Mouse (Mus musculus) lung, adult 18-20 months (tissue): Measurements from ENCODE around the gene Coa4.
A peak's percentile ranks its signal among the peaks of the same experiment; 100 is the strongest.

Experiments
- DNase-seq, 2 experiments: peaks; one replicate each; pipeline ENCODE4 v3.0.0; 2022; ENCODE audit warnings: mixed read lengths in 2 of 2

Coa4 gene

DNA sequence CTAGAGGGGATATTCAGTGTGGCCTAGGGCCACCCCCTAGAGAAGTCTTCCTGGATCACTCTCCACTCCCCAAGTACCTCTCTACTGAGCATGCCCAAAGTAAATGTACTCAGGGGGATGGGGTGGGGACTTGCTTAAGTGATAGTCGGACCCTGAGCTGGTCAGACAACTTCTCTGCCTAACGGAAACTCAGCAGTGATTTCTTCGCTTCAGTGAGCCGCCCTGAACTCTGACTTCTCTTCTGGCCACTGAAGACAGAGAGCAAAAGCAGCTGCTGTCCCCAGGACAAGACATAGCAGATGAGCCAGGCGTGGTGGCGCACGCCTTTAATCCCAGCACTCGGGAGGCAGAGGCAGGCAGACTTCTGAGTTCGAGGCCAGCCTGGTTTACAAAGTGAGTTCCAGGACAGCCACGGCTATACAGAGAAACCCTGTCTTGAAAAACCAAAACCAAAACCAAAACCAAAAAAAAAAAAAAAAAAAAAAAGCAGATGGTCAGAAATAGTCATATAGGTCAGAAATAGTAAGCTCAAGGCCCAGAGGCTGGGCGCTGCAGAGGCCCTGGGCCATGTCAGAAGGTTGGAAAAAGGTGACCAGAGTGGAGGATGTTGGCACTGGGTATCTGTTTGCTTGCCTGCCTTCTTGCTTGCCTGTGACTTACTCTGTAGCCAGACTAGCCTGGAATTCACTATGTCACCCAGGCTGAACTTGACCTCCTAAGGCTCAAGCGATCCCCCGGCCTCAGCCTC, 32.0 kb upstream of the Coa4 start:
- DNase-seq = no peak

DNA sequence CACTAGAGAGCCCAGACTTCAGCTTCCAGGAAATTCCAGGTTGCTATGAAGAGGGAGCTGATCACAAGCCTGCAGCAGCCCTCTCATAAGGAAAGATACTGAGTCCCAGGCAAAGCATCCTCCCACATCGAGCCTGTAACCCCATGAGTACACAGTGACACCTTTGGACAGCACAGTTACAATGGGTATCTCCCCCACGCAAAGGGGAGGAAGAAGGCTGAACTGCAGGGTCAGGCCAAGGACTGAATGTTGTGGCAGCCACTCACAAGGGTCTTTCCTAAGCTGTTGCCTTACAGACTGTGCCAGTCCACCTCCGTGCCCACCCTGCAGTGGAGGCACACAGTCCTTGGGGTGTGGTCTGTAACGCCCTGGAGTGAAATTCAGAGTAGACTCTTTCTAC, 30.4 kb upstream of the Coa4 start:
- no peak for DNase-seq

DNA sequence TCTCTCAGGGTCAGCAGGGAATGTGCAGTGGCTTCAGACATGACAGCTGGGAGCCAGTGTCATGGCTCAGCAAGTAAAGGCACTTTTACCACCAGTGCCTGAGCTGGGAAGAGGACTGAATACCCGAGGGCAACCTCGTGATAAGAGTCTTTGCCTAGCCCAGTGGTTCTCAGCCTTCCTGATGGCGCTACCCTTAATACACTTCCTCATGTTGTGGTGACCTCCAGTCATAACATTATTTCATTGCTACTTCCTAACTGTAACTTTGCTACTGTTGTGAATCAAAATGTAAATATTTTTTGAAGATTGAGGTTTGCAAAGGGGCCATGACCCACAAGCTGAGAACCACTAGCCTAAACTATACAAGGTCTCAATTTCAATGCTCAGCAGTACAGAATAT, 28.2 kb upstream of the Coa4 start:
- DNase-seq = no peak

DNA sequence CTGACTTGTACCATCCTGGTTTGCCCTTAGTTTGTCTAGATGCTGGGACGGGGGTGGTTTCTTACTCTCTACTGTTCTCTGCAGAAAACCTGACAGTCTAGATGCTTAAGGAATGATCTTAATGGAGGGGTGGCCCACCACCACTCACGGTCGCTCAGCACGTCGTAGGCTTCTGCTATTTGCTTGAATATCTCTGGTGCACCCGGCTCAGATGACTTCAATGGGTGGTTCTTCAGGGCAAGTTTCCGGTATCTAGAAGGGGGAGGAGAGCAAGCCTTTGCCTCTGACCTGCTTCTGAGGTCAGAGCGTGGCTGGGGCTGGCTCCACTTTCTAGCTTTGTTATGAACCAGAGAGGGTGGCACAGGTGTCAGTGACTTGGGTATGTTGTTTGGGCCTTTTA, 25.3 kb upstream of the Coa4 start:
- peak in 1 of 2 experiments; percentile 22 for DNase-seq

DNA sequence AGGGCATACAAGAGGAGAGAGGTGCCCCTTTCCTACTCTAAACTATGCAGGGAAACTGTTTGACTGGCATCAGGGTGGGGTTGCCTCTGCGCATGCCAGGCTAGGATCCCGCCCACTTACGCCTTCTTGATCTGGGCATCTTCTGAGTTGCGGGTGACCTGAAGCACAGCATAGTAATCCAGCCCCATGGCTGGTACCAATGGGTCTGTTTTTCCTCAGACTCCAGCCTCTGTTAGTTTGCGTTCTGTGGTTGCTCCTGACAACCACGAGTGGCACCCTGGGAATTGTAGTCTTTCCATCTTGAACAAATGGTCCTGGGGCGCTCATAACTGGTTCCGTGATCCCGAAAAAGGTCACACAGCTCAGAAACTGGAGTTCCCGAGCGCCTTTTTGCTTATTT, 22.3 kb upstream of the Coa4 start, which contains the start of gene Dnajb13:
Dnajb13 (minus strand) TSS at position 388 of the 400 bp plus-strand sequence.
- DNase-seq = no peak

DNA sequence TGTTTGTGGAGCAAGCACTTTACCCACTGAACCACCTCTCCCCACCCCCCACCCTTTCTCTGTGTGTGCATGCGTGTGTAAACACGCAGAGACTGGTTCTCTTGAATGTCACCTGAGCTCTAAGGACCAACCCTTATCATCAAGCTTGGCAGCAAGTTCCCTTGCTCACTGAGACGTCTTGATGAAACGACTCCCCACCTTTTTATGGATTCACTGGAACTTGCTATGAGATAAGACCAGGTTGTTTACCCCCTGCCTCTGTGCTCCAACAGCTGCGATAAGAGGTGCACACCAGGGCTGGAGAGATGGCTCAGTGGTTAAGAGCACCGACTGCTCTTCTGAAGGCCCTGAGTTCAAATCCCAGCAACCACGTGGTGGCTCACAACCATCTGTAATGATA, 16.7 kb upstream of the Coa4 start:
- no peak for DNase-seq

DNA sequence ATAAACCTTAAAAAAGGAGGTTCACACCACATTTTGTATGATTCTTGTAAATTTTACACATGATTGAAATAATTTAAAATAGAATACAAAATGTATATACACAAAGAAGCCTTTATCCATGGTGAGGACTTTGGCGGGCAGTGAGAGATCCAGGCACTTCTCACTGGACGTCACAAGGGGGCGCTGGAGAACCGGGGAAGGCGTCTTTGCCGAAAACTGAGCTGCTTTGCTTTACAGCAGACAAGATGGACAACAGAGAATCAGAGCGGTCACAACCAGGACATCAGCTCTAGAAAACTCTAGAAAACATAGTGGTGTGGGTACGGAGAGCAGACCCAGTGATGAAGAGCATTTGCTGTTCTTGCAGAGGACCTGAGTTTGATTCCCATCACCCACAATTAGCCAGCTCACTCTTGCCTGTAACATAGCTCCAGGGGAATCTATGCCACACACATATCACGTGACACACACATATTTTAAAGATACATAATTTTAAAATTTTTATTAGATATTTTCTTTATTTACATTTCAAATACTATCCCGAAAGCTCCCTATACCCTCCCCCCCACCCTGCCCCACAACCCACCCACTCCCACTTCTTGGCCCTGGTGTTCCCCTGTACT, 16.1 kb upstream of the Coa4 start:
- peak; percentile 79 to 80 for DNase-seq

DNA sequence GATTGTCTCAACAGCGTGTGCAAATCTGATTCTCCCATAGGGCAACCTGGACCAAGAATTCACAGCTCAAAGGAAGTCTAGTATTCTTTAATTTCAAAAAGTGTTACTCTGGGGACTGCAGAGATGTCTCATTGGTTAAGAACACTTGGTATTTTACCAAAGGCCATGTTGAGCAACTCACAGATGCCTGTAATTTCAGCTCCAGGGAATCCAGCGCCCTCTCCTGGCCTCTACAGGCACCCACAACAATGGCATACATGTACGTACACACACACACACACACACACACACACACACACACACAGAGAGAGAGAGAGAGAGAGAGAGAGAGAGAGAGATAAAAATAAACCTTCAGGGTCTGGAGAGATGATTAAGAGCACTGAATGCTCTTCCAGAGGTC, 14.6 kb upstream of the Coa4 start:
- no peak for DNase-seq

DNA sequence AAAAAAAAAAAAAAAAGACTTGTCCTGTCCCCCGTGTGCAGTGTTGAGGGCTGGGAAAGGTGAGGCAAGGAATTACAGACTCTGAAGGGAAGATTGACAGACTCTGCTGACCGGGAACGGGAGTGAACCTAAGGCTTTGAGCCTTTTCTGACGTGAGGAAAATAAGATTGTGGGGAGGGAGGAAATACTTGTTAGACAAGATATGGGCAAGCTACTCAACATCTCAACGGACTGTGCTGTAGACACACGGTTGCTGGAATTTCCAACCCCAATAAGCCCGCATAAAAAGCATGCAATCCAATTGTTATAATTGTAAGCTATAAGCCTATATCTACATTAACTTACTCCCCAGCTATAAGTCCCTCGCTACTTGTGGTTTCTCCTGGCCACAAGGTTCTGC, 12.2 kb upstream of the Coa4 start:
- no peak for DNase-seq

DNA sequence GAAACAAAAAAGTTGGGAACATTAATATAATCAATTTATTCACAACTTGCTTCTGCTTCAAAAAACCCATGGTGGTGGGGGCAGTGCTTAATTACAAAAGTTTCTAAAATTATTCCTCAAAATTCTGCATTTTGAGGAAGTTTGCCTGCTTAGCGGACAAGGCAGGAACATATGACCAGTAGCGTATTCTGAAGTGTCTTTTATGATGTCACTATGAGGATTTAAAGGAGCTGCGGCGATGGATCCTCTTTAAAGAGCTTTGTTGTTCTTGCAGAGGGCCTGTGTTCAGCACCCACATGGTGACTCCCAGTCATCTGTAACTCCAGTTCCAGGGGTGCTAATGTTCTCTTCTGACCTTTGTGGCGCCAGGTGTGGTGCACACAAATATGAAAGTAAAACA, 6.1 kb upstream of the Coa4 start:
- DNase-seq = no peak

DNA sequence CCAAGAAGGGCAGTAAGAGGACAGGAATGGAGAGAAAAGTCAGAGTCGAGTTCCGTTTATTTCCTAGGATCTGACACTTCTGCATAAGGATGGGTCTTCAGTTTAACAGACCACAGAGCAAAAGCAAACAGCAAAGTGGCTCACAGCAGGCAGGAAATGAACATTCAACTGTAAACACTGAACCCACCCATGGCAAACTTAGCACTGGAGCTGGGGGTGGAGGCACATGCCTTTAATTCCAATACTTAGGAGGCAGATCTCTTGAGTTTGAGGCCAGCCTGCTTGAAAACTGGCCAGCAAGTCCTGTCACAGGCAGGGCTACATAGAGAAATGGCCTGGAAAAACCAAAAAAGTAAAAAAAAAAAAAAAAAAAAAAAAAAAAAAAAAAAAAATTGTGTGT, 3.4 kb upstream of the Coa4 start:
- peak; percentile 49 to 52 for DNase-seq

DNA sequence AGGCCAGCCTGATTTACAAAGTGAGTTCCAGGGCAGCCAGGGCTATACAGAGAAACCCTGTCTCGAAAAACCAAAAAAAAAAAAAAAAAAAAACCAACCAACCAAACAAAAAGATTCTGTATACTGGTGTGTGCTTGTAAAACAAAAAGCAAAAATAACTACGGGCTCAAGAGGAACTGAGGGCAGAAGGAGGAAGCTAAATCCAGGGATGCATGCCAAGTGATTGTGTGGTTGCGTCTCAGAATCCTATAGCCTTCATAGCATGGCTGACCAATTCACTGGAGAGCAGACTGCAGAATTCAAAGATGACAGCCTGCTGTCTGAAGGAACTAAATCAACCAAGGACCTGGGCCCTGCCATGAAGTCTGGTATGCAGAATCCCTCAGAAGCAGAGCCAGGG, 2.7 kb upstream of the Coa4 start:
- DNase-seq = no peak

DNA sequence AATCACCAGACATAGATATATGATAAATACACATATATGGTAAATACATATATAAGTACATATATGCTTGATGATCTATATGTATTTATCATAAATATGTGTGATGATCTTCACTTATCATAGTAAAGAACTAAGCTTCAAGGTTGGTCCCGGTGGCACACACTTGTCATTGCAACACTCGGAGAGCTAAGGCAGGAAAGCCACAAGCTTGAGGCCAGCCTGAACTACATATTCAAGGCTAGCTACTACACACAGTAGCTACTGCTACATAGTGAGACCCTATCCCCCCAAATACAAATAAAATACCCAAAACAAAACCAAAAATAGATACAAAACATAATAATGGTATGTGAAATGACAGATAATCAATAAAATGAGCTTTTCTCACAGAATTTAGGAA, 1.0 kb upstream of the Coa4 start:
- no peak for DNase-seq

DNA sequence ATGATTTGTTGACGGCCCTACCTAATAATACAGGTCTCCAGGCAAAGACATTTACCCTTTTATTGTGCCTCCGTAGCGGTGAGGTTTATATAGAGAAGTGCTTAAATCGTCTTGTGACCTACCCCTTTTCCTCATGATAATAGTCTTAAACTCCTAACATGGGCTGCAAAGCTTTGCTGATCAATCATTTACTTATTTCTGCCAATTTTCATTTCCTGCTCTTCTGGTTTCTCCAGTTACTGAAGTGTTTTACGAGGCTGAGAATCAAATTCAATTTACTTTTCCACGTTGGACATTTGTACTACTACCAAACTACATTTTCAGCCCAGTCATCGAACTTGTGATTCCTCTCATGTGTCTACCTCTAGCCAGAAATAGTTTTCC, 640 bp downstream of the Coa4 start:
- DNase-seq = no peak

DNA sequence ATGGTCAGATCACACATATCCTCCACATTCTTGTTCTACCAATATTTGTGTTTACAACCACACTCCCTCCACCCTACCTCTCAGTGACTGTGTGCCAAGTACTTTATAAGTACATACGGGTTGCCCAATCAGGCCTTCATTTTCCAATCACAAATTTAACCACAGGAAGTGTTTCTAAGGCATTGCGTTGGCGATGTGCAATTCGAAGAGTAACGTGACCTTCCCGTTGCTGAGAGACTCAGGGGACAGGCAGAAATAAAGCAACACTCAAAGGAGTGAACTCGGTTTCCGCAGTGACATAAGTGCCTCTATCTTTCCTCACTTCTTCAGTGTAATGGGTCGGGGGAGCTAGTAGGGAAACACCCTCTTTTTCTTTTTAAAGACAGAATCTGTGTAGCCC, 2.6 kb downstream of the Coa4 start:
- DNase-seq = peak; percentile 51 to 61

DNA sequence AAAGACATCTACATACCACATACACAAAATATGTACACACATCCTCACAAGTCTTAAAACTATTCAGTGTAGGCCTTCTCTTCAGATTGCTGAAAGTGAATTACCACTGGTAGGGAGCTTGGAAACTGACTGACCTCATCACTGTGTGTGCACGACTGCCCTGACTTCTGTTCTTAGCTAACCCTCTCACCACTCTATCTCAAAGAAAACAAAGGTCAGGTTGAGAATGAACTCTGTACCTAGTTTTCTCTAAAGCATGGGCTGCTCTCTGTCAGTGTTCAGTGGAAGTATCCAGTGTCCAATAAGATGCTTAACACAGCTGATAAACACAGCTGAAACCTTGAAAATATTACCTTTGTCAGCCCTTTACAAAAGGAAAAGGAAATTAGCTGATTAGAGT, 7.6 kb downstream of the Coa4 start:
- DNase-seq = no peak

DNA sequence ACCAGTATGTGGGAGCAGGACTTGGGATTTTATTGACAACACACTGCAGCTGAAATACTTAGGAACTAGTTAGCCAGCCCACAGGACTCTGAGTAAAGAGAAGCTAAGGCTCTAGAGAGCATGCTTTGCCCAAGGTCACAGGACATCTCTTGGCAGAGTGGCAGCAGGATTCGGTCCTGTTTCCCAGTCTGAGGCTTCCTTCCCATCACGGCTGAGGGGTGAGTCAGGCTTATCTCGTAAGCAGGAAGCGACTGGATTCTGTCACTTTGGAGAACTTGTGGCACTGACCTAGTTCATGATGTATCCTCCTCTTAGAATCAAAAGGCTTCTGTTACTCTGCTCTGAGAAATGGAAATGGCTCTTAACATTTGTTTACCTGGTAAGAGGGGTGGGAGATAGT, 10.8 kb downstream of the Coa4 start:
- no peak for DNase-seq

DNA sequence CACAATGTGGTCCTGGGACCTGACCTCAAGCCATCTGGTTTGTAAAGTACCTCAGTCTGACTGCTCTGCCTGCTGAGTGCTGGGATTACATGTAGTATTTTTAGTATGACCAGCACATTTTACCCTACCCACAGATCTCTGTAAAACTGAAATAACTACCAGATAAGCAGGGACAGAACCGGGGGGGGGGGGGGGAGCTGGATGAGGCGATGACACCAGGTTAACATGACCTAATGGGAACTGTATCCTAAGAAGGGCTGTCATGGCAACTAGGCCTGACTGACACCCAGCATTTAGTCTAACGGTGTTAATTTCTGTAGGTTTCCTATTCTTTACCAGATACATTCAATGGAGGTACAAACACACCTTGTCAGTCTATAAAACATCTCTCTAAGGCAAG, 12.9 kb downstream of the Coa4 start:
- DNase-seq = no peak

DNA sequence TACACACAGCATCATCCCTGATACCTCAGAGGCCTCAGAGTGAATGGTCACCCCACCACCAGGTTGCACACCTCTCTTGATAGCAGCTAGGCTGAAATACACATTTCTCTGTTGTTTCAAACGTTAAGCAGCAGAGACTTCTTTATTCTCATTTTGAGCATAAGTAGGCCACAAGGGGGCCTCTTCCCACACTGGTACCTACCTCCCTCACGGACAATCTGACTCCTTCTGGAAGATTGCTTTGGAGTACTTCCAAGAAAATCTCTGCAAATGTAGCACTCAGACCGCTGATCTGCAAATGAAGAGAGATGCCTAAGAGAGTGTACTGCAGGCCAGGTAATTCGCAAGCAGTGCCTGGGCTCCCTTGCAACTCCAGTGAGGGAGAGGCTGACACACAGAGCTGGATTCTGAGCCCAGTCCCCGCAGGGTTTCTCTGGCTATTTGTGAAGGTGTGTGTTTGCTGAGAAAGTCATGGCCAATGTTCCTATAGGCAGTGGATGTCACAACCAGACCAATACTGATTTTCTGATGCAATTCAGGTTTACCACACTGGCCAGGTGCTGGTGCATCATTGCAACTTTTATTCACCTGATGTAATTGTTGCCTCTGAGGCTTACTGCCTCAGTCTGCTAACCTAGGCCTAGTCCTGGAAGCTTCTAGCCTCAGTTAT, 13.6 kb downstream of the Coa4 start:
- DNase-seq = peak in 1 of 2 experiments; percentile 30

DNA sequence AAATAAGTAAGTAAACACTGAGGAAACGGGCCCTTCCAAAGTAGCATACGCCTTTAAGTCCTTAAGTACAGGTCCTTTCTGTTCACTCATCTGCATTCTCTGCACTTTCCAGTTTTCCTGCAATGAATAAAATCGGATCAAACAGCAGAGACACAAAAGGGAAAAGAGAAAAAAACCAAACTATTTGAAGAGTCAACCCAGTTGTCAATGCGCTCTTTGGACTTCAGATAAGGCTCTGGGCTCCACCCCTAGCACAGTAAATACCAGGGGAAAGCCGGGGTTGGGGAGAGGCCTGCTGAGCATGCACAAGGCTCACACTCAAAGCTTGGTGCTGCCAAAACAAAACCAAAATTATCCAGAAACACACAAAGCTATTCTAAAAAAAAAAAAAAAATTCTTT, 18.1 kb downstream of the Coa4 start:
- DNase-seq = no peak

DNA sequence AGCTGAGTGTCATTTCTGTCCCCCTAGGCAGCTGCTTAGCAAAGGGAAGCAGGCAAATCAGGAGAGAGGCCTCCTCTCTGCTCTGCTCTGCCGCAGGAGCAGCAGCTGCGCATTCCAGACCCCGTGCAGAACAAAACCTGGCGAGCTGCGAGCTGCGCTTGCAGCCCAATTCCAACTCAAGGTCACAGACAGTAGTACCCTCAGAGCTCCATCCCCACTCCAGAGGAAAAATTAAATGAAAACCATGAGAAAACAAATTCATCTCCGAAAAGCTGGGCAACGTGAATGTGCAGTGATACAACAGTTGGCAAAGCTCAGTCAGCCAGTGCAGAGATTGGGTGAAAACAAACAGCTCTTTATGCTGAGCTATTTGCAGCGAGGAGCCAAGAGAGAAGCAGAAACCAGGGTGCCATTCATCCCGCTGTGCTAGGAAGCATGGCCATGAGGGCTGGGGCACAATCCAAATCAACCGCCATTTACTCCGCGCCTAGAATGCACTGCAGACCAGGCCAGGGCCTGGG, 18.6 kb downstream of the Coa4 start:
- no peak for DNase-seq

DNA sequence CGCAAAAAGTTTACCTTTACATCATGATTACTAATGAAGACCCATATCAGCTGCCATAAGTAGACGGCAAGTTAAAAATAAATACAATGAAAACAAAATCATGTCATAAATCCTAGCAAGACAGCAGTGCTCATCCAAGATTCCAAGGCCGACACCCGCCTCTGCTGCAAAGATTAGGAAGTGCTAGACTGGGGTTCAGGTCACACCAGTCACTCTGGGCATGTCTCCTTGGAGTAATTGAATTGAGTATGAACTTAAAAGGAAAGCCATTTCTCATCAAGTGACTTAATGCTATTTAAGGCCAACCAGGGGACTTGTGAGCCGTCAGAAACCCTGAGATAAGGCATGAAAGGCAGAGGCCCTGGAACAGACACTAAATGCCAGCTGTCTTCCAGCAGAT, 20.4 kb downstream of the Coa4 start:
- no peak for DNase-seq

DNA sequence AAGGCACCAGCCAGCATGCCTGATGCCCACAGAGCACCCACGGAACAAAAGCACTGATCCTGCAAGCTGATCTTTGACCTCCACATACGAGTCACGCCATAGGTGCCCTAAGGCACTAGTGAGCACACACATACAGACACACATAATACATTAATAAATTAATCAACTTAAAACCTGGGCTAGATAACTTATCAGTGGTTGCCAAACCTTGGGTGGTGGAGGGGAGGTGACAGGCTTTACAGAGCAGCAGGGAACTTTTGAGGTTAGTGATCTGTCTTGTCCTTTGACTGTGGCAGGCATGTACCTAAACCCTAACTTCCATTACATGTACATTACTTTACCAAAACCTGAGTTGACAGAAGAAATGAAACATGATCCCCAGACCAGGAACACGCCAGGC, 22.5 kb downstream of the Coa4 start:
- DNase-seq = no peak
